Comparison of ENCODE assay signal across 25 mouse cellular contexts in genomic region chr2:178674621-178675020, GRCm38 (mm10).
DNase-seq lines count a peak whose midpoint lies in the region; ATAC-seq and TF ChIP-seq lines count a peak whose summit lies in the region.
"Had no signal": no experiment of that assay in that cellular context is flagged by ENCODE, and none has a peak within 500 bp of the region (broad histone marks: within the 10 kb centered on the region; RNA-seq: fewer than 3 reads in every experiment).

No protein-coding gene starts in this region.

- no peaks in the 10 kb centered on the region for H3K36me3 ChIP-seq in forebrain, embryonic 16.5 days (ENCODE audit: control insufficient read depth, insufficient read depth)
- H3K36me3 ChIP-seq in forebrain, embryonic 12.5 days (replicated peaks) = no peaks in the 10 kb centered on the region
- H3K36me3 ChIP-seq: embryonic facial prominence, embryonic 13.5 days; heart, embryonic 13.5 days; liver, embryonic 13.5 days; lung, embryonic 15.5 days; midbrain, embryonic 12.5 days; stomach, embryonic 15.5 days had no signal

- WGBS in forebrain, embryonic 16.5 days = 61% methylated on average over 4 of the region's 4 CpGs
- 75% methylated on average over 4 of the region's 4 CpGs for WGBS in forebrain, embryonic 12.5 days

- H3K4me2 ChIP-seq in forebrain, embryonic 16.5 days (ENCODE audit: low read length) = no peak overlapping the region
- no peak overlapping the region for H3K4me2 ChIP-seq in forebrain, embryonic 12.5 days
- H3K4me2 ChIP-seq: embryonic facial prominence, embryonic 13.5 days; heart, embryonic 13.5 days; liver, embryonic 13.5 days; lung, embryonic 15.5 days; midbrain, embryonic 12.5 days; stomach, embryonic 15.5 days had no signal

- H3K27me3 ChIP-seq in forebrain, embryonic 16.5 days (replicated peaks; ENCODE audit: control insufficient read depth, insufficient read depth, low read length) = no peaks in the 10 kb centered on the region
- H3K27me3 ChIP-seq in forebrain, embryonic 12.5 days = no peaks in the 10 kb centered on the region
- H3K27me3 ChIP-seq: liver, embryonic 13.5 days; lung, embryonic 15.5 days; megakaryocyte, embryonic 14.5 days; midbrain, embryonic 12.5 days; stomach, embryonic 15.5 days had no signal

- no peak overlapping the region for H3K4me3 ChIP-seq in forebrain, embryonic 16.5 days (replicated peaks; ENCODE audit: low read length)
- no peak overlapping the region for H3K4me3 ChIP-seq in forebrain, embryonic 12.5 days (replicated peaks)
- no peak overlapping the region for H3K4me3 ChIP-seq in layer of hippocampus, adult 2 months
- H3K4me3 ChIP-seq: embryonic facial prominence, embryonic 13.5 days; heart, embryonic 13.5 days; liver, embryonic 13.5 days; lung, embryonic 15.5 days; megakaryocyte, embryonic 14.5 days; midbrain, embryonic 12.5 days; stomach, embryonic 15.5 days had no signal

- ATAC-seq in forebrain, embryonic 16.5 days = peak; percentile 30; the same call in 1 of the 2 replicates
- no peak for ATAC-seq in forebrain, embryonic 12.5 days (ENCODE audit: low FRiP score)
- ATAC-seq: CD4-positive, CD25-positive, alpha-beta regulatory T cell, adult 4 months; intestine, embryonic 16.5 days had no signal

- no peak for TF ChIP-seq CTCF in layer of hippocampus, adult 2 months (conservative IDR thresholded peaks at IDR 0.05)

- H3K9ac ChIP-seq in forebrain, embryonic 16.5 days (replicated peaks; ENCODE audit: low read depth, low read length) = no peak overlapping the region
- H3K9ac ChIP-seq in forebrain, embryonic 12.5 days = no peak overlapping the region
- H3K9ac ChIP-seq: embryonic facial prominence, embryonic 13.5 days; heart, embryonic 13.5 days; liver, embryonic 13.5 days; lung, embryonic 15.5 days; midbrain, embryonic 12.5 days; stomach, embryonic 15.5 days had no signal

- H3K9me3 ChIP-seq in forebrain, embryonic 16.5 days (ENCODE audit: control insufficient read depth, low read length) = no peaks in the 10 kb centered on the region
- H3K9me3 ChIP-seq in forebrain, embryonic 12.5 days = no peaks in the 10 kb centered on the region
- H3K9me3 ChIP-seq: embryonic facial prominence, embryonic 13.5 days; heart, embryonic 13.5 days; liver, embryonic 13.5 days; lung, embryonic 15.5 days; megakaryocyte, embryonic 14.5 days; midbrain, embryonic 12.5 days; stomach, embryonic 15.5 days had no signal

- no peak overlapping the region for H3K27ac ChIP-seq in forebrain, embryonic 16.5 days (ENCODE audit: low read length)
- H3K27ac ChIP-seq in forebrain, embryonic 12.5 days = no peak overlapping the region
- H3K27ac ChIP-seq in layer of hippocampus, adult 2 months = peak overlapping the region; percentile 58
- H3K27ac ChIP-seq: embryonic facial prominence, embryonic 13.5 days; heart, embryonic 13.5 days; kidney, postnatal 0 days; liver, embryonic 13.5 days; lung, embryonic 15.5 days; midbrain, embryonic 12.5 days; stomach, embryonic 15.5 days had no signal

- peaks cover 9% of the 10 kb centered on the region for H3K4me1 ChIP-seq in forebrain, embryonic 16.5 days (replicated peaks; ENCODE audit: control insufficient read depth, insufficient read depth, low read length)
- peaks cover 3% of the 10 kb centered on the region; the same call in 1 of the 2 replicates for H3K4me1 ChIP-seq in forebrain, embryonic 12.5 days
- H3K4me1 ChIP-seq: heart, embryonic 13.5 days; lung, embryonic 15.5 days; megakaryocyte, embryonic 14.5 days; midbrain, embryonic 12.5 days; stomach, embryonic 15.5 days had no signal

- no peak for DNase-seq in layer of hippocampus, adult 2 months (ENCODE audit: low spot score in 2 of 2)
- no peak for DNase-seq in layer of hippocampus, postnatal 10 days (ENCODE audit: low spot score in 2 of 2)
- DNase-seq in lung, postnatal 10 days = peak; percentile 6
- no peak for DNase-seq in lung, postnatal 4 days
- peak; percentile 34 for DNase-seq in telencephalon, adult 2 months (ENCODE audit: low read depth, low spot score)
- DNase-seq: adrenal gland, postnatal 25 days; cerebellum, adult 8-10 months; gastrocnemius, postnatal 10 days; heart, postnatal 10 days; kidney, adult 8-10 months; kidney, postnatal 4 days; liver, embryonic 13.5 days; lung, postnatal 36 days; thymus, postnatal 14 days had no signal

Comparison
In these comparisons a context has a peak if more than half of its experiments do, and no peak if none do; other contexts are left out.
1. DNase-seq: peak in lung, postnatal 10 days (single experiment) and telencephalon, adult 2 months (single experiment); none in layer of hippocampus, adult 2 months (0 of 2), layer of hippocampus, postnatal 10 days (0 of 2) and lung, postnatal 4 days (0 of 2).